Mouse (Mus musculus) intestine, postnatal 0 days (tissue): ENCODE data around the gene Gm34302. TPM values are rescaled to one million over a fixed set of nuclear protein-coding genes. Genes with fewer than 3 reads are reported as not detected.
"Not testable (repeated sequence)": the region's sequence is repeated elsewhere in the genome, so short reads cannot be mapped to it uniquely, and the experiment has no call there.

Source experiments
- ATAC-seq: fragments of 200-750 bp; cut with Nextera tagmentation; 2 replicates; pipeline ENCODE4 v1.8.0; 2017; ENCODE audit warnings: mild to moderate bottlenecking, moderate TSS enrichment, moderate library complexity
- H3K27ac ChIP-seq: fragments of 300-500 bp; sonication (generic); 2 replicates; pipeline ENCODE4 v1.5.1; 2014; ENCODE audit warnings: mild to moderate bottlenecking, low read depth, low read length, moderate library complexity
- H3K27me3 ChIP-seq: fragments of 300-500 bp; sonication (generic); replicated peaks from 2 replicates; pipeline ENCODE4 v1.6.1; 2014; ENCODE audit warnings: low read length, mixed read lengths; ENCODE audit not compliant: control insufficient read depth, insufficient read depth
- H3K36me3 ChIP-seq: fragments of 300-500 bp; sonication (generic); 2 replicates; pipeline ENCODE4 v1.6.1; 2014; ENCODE audit warnings: mild to moderate bottlenecking, moderate library complexity; ENCODE audit not compliant: control insufficient read depth, insufficient read depth
- H3K4me1 ChIP-seq: fragments of 300-500 bp; sonication (generic); replicated peaks from 2 replicates; pipeline ENCODE4 v1.6.1; 2014; ENCODE audit warnings: antibody characterized with exemption, low read length, mixed read lengths; ENCODE audit not compliant: control insufficient read depth, insufficient read depth
- H3K4me2 ChIP-seq: fragments of 300-500 bp; sonication (generic); replicated peaks from 2 replicates; pipeline ENCODE4 v1.6.1; 2014; ENCODE audit warnings: low read depth, mild to moderate bottlenecking, moderate library complexity
- H3K4me3 ChIP-seq: fragments of 300-500 bp; sonication (generic); 2 replicates; pipeline ENCODE4 v1.5.1; 2014; ENCODE audit warnings: low read depth, low read length
- H3K9ac ChIP-seq: fragments of 300-500 bp; sonication (generic); 2 replicates; pipeline ENCODE4 v1.6.1; 2014; ENCODE audit warnings: mild to moderate bottlenecking, low read depth, low read length
- H3K9me3 ChIP-seq: fragments of 300-500 bp; sonication (generic); 2 replicates; pipeline ENCODE4 v1.6.1; 2016; ENCODE audit warnings: mixed run types; ENCODE audit not compliant: control insufficient read depth
- CTCF ChIP-seq: sonication (generic); IDR thresholded peaks from 2 replicates; pipeline ENCODE4 v1.5.1; 2016; ENCODE audit warnings: low read depth, mild to moderate bottlenecking, control low read depth, antibody characterized with exemption, moderate library complexity
- WGBS: fragments of 180-500 bp; shearing (Covaris S2); extraction: QIAGEN DNeasy Blood & Tissue Kit; methylation state at CpG from one replicate; pipeline ENCODE4 v1.1.7; 2014; 5-methylcytosine and 5-hydroxymethylcytosine counted together
- polyA plus RNA-seq: library from polyadenylated mRNA; unstranded; fragments of >200 nt; fragmentation: Nextera tagmentation; extraction: Ambion mirVana; gene quantifications from 2 replicates; pipeline ENCODE4 v1.2.1, GENCODE M21; 2015

The Gm34302 gene
- polyA plus RNA-seq: not detected in 2 replicates

DNA sequence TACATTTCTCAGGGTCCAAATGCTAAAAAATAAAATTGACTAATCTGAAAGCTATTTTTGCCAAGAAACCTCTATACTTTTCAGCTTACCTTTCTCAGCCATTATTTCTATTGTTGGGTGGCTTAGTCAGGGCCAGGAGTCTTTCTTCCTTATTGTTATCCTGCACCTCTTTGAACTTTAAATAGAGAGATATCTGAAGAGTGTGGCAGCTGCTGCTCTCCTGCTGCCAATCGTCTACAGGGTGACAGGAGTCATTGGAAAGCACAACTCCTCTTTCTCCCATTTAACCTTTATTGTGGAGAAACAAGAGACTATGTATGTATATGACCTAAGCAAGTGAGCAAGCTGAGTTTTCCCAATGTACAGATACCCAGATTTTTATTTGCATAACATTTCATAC lies at the start of gene Gm34302:
Gene Gm34302, minus strand, starts transcription at position 154 of the 400 bp plus-strand sequence.
- WGBS: 57% methylated on average over 1 of the region's 1 CpGs
- Histone ChIP-seq H3K4me2 (no peak within 1 kb of the TSS), H3K9me3 (no peaks in the 10 kb centered on the region), H3K27ac (no peak within 1 kb of the TSS), H3K36me3 (no peaks in the 10 kb centered on the region), H3K4me3 (no peak within 1 kb of the TSS), H3K4me1 (no peaks in the 10 kb centered on the region), H3K27me3 (no peaks in the 10 kb centered on the region), H3K9ac (no peak within 1 kb of the TSS)
- ATAC-seq: no peak
- no peak for TF ChIP-seq CTCF

DNA sequence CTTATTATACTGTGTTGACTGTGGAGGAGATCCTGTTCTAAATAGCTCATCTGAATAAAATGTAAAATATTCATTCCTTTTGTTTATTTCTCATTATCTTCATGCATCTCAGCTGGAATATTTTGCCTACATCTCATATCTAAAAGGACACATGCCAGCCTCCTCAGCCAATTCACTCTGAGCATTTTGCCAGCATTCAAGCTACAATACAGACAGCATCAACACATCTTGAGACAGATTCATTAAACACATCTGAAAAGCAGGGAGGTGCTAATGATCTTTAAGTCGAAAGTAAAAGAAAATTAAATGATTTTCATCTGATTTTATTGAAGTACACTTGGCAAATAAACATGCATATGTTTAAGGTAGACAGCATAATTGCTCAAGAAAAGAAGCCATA lies 48.2 kb upstream of the Gm34302 start:
- Histone ChIP-seq H3K27ac (no peak overlapping the region), H3K27me3 (no peaks in the 10 kb centered on the region), H3K4me1 (no peaks in the 10 kb centered on the region), H3K36me3 (no peaks in the 10 kb centered on the region), H3K4me2 (no peak overlapping the region), H3K9me3 (no peaks in the 10 kb centered on the region), H3K9ac (no peak overlapping the region), H3K4me3 (no peak overlapping the region)
- WGBS: 36% methylated on average over 1 of the region's 1 CpGs
- ATAC-seq: no peak
- no peak for TF ChIP-seq CTCF

GRCm38 (mm10) chr3:63517681-63518080 lies 34.0 kb upstream of the Gm34302 start:
- 94% methylated on average over 1 of the region's 1 CpGs for WGBS
- TF ChIP-seq CTCF: no peak
- Histone ChIP-seq H3K36me3 (no peaks in the 10 kb centered on the region), H3K4me3 (no peak overlapping the region), H3K27ac (no peak overlapping the region), H3K4me1 (no peaks in the 10 kb centered on the region), H3K4me2 (no peak overlapping the region), H3K27me3 (no peaks in the 10 kb centered on the region), H3K9me3 (no peaks in the 10 kb centered on the region), H3K9ac (no peak overlapping the region)
- no peak for ATAC-seq

GRCm38 (mm10) chr3:63516279-63516678 lies 32.6 kb upstream of the Gm34302 start:
- H3K9me3 ChIP-seq, H3K27me3 ChIP-seq, H3K9ac ChIP-seq, H3K4me2 ChIP-seq, H3K27ac ChIP-seq, H3K36me3 ChIP-seq, H3K4me3 ChIP-seq, H3K4me1 ChIP-seq: not testable (repeated sequence)
- peak; percentile 61; the same call in 1 of the 2 replicates for ATAC-seq
- 90% methylated on average over 3 of the region's 3 CpGs for WGBS

DNA sequence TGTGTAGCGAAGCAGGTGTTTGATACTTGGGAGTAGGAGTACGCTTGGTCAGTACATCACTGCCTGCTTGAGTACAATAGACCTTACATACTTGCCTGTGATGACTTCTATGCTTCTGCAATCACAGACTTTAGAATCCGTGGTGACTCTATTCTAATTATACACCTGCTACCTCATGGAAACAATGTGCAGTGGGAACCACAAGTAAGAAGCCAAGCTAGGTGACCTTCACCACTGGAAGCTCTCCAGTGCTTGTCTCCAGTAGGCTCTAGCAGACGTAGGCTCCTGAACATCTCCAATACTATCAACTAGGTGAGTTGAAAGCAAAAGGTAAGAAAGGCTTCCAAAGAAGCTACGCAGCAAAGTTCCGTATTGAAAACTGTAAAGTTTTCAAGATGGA lies 27.6 kb upstream of the Gm34302 start:
- no peak for ATAC-seq
- Histone ChIP-seq H3K4me1 (0 out of 2 replicates have a peak, but pooled peaks cover 3% of the 10 kb centered on the region), H3K27me3 (no peaks in the 10 kb centered on the region), H3K36me3 (no peaks in the 10 kb centered on the region), H3K9me3 (no peaks in the 10 kb centered on the region), H3K4me2 (no peak overlapping the region), H3K27ac (no peak overlapping the region), H3K9ac (no peak overlapping the region), H3K4me3 (no peak overlapping the region)
- TF ChIP-seq CTCF: no peak
- WGBS: 89% methylated on average over 6 of the region's 6 CpGs

GRCm38 (mm10) chr3:63509484-63509883 lies 25.8 kb upstream of the Gm34302 start:
- Histone ChIP-seq H3K36me3 (no peaks in the 10 kb centered on the region), H3K4me3 (no peak overlapping the region), H3K27ac (no peak overlapping the region), H3K4me1 (0 out of 2 replicates have a peak, but pooled peaks cover 3% of the 10 kb centered on the region), H3K9me3 (no peaks in the 10 kb centered on the region), H3K9ac (no peak overlapping the region), H3K4me2 (no peak overlapping the region), H3K27me3 (no peaks in the 10 kb centered on the region)
- peak; percentile 68 for ATAC-seq
- 68% methylated on average over 2 of the region's 2 CpGs for WGBS
- TF ChIP-seq CTCF: no peak

DNA sequence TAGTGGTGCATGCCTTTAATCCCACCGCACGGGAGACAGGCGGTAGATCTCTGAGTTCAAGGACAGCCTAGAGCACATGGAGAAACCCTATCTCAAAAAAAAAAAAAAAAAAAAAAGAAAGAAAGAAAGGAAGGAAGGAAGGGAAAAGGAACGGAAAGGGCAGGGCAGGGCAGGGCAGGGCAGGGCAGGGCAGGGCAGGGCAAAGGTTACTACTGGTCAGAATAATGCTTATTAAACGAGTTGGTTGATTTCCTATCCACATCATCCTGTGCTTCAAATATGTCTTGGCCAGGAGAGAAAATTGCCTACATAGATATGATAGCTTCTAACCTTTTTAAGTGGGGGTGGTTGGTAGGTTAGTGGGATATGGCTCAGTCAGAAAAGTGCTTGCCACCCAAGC lies 25.2 kb upstream of the Gm34302 start:
- no peak for TF ChIP-seq CTCF
- 0 out of 2 replicates have a peak, but pooled peaks cover 3% of the 10 kb centered on the region for H3K4me1 ChIP-seq
- H3K4me3 ChIP-seq: no peak overlapping the region
- no peak overlapping the region for H3K9ac ChIP-seq
- WGBS: 60% methylated on average over 5 of the region's 5 CpGs
- no peaks in the 10 kb centered on the region for H3K27me3 ChIP-seq
- ATAC-seq: peak; percentile 64
- no peak overlapping the region for H3K4me2 ChIP-seq
- H3K27ac ChIP-seq: no peak overlapping the region
- H3K36me3 ChIP-seq: no peaks in the 10 kb centered on the region
- H3K9me3 ChIP-seq: no peaks in the 10 kb centered on the region
